Mouse (Mus musculus): ENCODE data around the gene Xpot. TPM values are rescaled to one million over a fixed set of nuclear protein-coding genes. Genes with fewer than 3 reads are reported as not detected.

Gene Xpot
- polyA plus RNA-seq, 1 experiment from 2014 or later = 63.6 TPM

DNA sequence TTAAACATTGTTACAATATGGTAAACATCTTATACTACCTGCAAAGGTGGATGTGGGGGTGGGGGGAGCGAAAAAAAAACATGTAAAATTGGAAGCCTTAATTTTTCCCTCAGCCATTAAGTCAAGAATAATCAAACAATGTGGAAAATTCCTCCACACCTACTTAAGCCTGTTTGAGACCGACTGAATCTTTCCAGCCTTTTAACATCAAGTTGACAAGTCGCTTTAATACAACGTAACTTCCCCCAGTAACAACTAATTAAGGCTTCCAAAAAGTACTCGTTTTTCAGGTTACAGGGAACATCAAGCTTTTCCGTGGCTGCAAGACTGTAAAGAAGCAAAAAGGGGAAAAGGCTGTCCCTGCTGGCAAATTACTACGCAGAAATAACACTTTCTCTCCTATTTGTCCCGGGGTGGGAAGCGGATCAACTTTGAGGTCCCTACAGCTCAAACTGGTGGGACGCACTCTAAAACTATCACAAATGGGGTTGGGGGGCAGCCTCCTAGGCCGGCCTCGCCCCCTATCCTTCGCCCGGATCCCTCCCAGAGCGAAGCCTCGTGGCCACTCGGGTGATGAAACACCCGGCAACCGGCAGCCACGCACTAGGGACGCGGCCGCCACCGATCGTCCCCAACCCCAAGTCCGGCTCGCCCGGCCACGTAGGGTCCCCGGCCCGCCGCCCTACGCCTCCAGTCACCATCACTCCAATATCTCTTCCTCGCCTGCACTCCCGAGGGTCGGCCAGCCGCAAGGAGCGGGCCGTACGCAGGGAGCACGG, 536 bp downstream of the Xpot start:
- no peaks in the 10 kb centered on the region for H3K27me3 ChIP-seq (ENCODE audit: control insufficient read depth, insufficient read depth, low read length)
- WGBS = under 1% methylated on average over 41 of the region's 41 CpGs
- ATAC-seq (ENCODE audit: low FRiP score, low TSS enrichment) = no peak
- H3K9ac ChIP-seq (ENCODE audit: low read depth, low read length) = peak overlapping the region; percentile 77
- H3K9me3 ChIP-seq (ENCODE audit: control insufficient read depth, low read length) = no peaks in the 10 kb centered on the region
- peak overlapping the region; percentile 57 for H3K4me2 ChIP-seq (replicated peaks; ENCODE audit: low read depth, low read length)
- peaks cover 9% of the 10 kb centered on the region for H3K4me1 ChIP-seq (ENCODE audit: control insufficient read depth, insufficient read depth, low read length)
- H3K36me3 ChIP-seq (ENCODE audit: control insufficient read depth, insufficient read depth, low read length) = peaks cover 19% of the 10 kb centered on the region
- peak overlapping the region; percentile 70 for H3K4me3 ChIP-seq (ENCODE audit: low read length)
- H3K27ac ChIP-seq (ENCODE audit: low read depth, low read length) = peak overlapping the region; percentile 86

DNA sequence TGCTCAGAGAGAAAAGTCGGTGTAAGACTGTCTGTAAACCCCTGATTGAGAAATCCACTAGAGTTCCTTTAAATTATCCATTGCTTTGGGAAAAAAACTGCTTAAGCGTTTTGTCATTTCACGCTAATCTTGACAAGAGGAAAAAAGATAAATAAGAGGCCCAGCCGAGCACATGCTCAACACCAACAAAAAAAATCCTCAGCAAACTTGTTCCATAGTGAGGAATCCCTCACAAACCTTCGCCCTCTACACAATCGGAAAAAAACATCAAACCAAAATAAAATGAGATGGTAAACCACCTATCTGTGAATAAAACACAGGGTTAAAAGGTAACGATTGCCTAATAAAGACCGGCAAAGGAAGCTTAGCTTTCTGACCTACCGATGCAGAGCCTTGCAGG, 1.1 kb downstream of the Xpot start:
- Histone ChIP-seq H3K9me3 (ENCODE audit: control insufficient read depth, low read length) (no peaks in the 10 kb centered on the region), H3K4me3 (ENCODE audit: low read length) (peak overlapping the region; percentile 70), H3K27me3 (ENCODE audit: control insufficient read depth, insufficient read depth, low read length) (no peaks in the 10 kb centered on the region), H3K27ac (ENCODE audit: low read depth, low read length) (no peak overlapping the region), H3K4me2 (replicated peaks; ENCODE audit: low read depth, low read length) (peak overlapping the region; percentile 57), H3K9ac (ENCODE audit: low read depth, low read length) (peak overlapping the region; percentile 77), H3K36me3 (ENCODE audit: control insufficient read depth, insufficient read depth, low read length) (peaks cover 25% of the 10 kb centered on the region), H3K4me1 (ENCODE audit: control insufficient read depth, insufficient read depth, low read length) (peaks cover 9% of the 10 kb centered on the region)
- no peak for ATAC-seq (ENCODE audit: low FRiP score, low TSS enrichment)
- WGBS = 17% methylated on average over 9 of the region's 9 CpGs

DNA sequence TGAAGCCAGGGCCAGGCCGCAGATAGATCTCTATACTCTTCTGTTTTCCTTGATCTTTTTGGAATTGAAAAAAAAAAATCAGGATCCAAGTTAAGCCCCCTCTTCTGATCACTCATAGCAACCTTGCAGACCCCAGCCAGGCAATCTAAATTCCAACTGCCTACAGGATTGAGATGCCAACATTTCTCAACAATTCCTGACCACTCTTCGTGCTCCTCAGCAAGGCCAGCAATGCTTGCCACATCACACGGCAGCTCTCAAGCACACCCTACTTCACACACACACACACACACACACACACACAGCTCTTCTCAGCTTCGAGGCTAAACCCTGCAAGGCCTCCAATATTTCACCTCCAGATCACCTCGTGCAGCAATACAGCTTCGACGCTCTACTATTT, 2.5 kb downstream of the Xpot start:
- H3K36me3 ChIP-seq (ENCODE audit: control insufficient read depth, insufficient read depth, low read length) = peaks cover 36% of the 10 kb centered on the region
- no peaks in the 10 kb centered on the region for H3K27me3 ChIP-seq (ENCODE audit: control insufficient read depth, insufficient read depth, low read length)
- no peak overlapping the region for H3K27ac ChIP-seq (ENCODE audit: low read depth, low read length)
- no peak overlapping the region for H3K4me2 ChIP-seq (replicated peaks; ENCODE audit: low read depth, low read length)
- WGBS = 84% methylated on average over 7 of the region's 7 CpGs
- no peak for ATAC-seq (ENCODE audit: low FRiP score, low TSS enrichment)
- no peaks in the 10 kb centered on the region for H3K9me3 ChIP-seq (ENCODE audit: control insufficient read depth, low read length)
- H3K4me3 ChIP-seq (ENCODE audit: low read length) = no peak overlapping the region
- peaks cover 9% of the 10 kb centered on the region for H3K4me1 ChIP-seq (ENCODE audit: control insufficient read depth, insufficient read depth, low read length)
- H3K9ac ChIP-seq (ENCODE audit: low read depth, low read length) = no peak overlapping the region

DNA sequence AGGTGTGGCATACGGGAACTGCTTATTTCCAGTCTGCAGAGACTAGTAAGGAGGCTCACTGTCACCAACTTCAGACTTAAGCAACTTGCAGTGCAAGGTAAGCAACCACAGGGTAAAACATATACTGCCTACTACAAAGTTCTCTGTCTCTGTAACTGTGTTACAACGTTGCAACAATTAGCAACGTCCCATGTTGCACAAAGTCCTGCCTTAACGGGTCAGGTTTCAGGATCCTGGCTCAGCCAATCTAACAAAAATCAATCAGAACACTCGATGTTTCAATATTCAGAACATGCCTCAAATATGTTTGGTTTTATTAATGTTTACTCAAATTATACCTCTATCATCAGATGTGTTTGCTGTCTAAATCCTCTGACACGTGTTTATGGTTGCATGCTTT, 3.7 kb downstream of the Xpot start:
- H3K4me1 ChIP-seq (ENCODE audit: control insufficient read depth, insufficient read depth, low read length) = peaks cover 9% of the 10 kb centered on the region
- H3K9ac ChIP-seq (ENCODE audit: low read depth, low read length) = no peak overlapping the region
- peaks cover 47% of the 10 kb centered on the region for H3K36me3 ChIP-seq (ENCODE audit: control insufficient read depth, insufficient read depth, low read length)
- H3K9me3 ChIP-seq (ENCODE audit: control insufficient read depth, low read length) = no peaks in the 10 kb centered on the region
- no peaks in the 10 kb centered on the region for H3K27me3 ChIP-seq (ENCODE audit: control insufficient read depth, insufficient read depth, low read length)
- no peak overlapping the region for H3K27ac ChIP-seq (ENCODE audit: low read depth, low read length)
- 89% methylated on average over 6 of the region's 6 CpGs for WGBS
- no peak overlapping the region for H3K4me3 ChIP-seq (ENCODE audit: low read length)
- no peak for ATAC-seq (ENCODE audit: low FRiP score, low TSS enrichment)
- no peak overlapping the region for H3K4me2 ChIP-seq (replicated peaks; ENCODE audit: low read depth, low read length)

DNA sequence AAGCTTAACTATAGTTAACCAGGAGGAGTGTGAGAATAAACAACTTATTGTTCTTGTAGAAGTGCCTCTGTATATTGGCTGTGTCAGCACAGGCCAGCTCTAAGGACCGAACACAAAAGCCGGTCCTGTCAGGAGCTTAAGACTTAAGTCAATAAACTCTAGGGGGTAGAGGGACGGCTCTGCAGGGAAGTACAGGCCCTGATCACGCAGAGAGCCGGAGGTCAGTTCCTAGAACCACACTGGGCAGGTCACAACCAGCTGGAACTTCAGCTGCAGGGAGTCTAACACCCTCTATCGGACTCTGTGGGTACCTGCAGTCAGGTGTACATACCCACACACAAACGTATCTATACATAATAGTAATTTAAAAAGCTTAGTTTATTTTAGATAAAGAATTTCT, 10.2 kb downstream of the Xpot start:
- Histone ChIP-seq H3K27ac (ENCODE audit: low read depth, low read length) (no peak overlapping the region), H3K4me3 (ENCODE audit: low read length) (no peak overlapping the region), H3K4me2 (replicated peaks; ENCODE audit: low read depth, low read length) (no peak overlapping the region), H3K36me3 (ENCODE audit: control insufficient read depth, insufficient read depth, low read length) (peaks cover 86% of the 10 kb centered on the region), H3K9me3 (ENCODE audit: control insufficient read depth, low read length) (no peaks in the 10 kb centered on the region), H3K9ac (ENCODE audit: low read depth, low read length) (no peak overlapping the region), H3K4me1 (ENCODE audit: control insufficient read depth, insufficient read depth, low read length) (no peaks in the 10 kb centered on the region), H3K27me3 (ENCODE audit: control insufficient read depth, insufficient read depth, low read length) (no peaks in the 10 kb centered on the region)
- no peak for ATAC-seq (ENCODE audit: low FRiP score, low TSS enrichment)
- 88% methylated on average over 7 of the region's 7 CpGs for WGBS

DNA sequence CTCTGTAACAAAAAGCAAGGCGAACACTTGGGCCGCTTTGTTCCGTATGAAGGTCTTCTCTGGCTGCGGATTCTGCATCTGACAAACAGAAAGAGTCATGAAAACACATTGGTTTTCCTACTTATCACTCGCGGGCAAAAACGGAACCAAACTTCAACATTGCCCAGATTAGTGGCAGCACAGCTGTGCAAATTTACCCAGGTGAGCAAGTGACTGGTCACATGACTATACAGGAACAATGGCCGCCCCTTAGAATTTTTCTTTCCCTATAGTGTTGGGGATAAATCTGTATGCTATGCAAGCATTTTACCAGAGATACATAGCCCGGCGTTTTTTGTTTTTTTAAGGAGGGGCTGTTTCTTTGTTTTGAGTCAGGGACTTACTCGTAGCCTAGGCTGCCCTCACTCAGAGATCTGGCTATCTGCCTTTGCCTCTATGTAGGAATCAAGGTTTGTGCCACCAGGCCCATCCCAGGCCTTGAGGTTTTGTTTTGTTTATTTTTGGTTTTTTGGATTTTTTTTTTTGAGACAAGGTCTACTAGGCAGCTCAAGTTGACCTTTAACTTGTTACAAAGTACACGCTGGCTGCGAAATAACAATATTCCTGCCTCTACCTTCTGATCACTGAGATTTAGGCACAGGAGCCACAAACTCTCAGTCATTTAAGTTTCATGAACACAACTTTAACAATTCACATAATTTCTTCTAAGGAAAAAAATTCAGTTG, 10.8 kb downstream of the Xpot start:
- WGBS = 96% methylated on average over 13 of the region's 13 CpGs
- Histone ChIP-seq H3K4me1 (ENCODE audit: control insufficient read depth, insufficient read depth, low read length) (no peaks in the 10 kb centered on the region), H3K4me2 (replicated peaks; ENCODE audit: low read depth, low read length) (no peak overlapping the region), H3K4me3 (ENCODE audit: low read length) (no peak overlapping the region), H3K9me3 (ENCODE audit: control insufficient read depth, low read length) (no peaks in the 10 kb centered on the region), H3K9ac (ENCODE audit: low read depth, low read length) (no peak overlapping the region), H3K36me3 (ENCODE audit: control insufficient read depth, insufficient read depth, low read length) (peaks cover 86% of the 10 kb centered on the region), H3K27ac (ENCODE audit: low read depth, low read length) (no peak overlapping the region), H3K27me3 (ENCODE audit: control insufficient read depth, insufficient read depth, low read length) (no peaks in the 10 kb centered on the region)
- ATAC-seq (ENCODE audit: low FRiP score, low TSS enrichment) = no peak

DNA sequence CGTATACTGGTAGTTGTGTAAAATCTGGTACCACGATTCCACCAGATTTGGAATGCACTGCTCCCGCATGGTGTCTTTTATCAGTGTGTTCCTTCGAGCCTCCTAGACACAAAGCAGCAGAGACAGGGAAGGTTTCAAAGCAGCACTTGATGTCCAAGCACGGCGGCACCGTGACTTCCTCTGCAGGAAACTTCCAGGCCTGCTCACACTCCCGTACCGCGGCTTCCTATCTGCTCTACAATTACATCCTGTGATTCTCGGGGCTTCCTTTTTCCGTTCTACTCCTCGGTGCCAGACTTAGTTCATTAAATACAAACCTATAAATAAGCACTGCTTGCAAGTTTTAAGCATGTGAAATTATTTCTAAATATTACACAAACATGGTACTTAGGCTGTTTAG, 12.6 kb downstream of the Xpot start:
- Histone ChIP-seq H3K9ac (ENCODE audit: low read depth, low read length) (no peak overlapping the region), H3K4me3 (ENCODE audit: low read length) (no peak overlapping the region), H3K27me3 (ENCODE audit: control insufficient read depth, insufficient read depth, low read length) (no peaks in the 10 kb centered on the region), H3K27ac (ENCODE audit: low read depth, low read length) (no peak overlapping the region; the same call in 1 of the 2 replicates), H3K36me3 (ENCODE audit: control insufficient read depth, insufficient read depth, low read length) (peaks cover 87% of the 10 kb centered on the region), H3K4me1 (ENCODE audit: control insufficient read depth, insufficient read depth, low read length) (no peaks in the 10 kb centered on the region), H3K9me3 (ENCODE audit: control insufficient read depth, low read length) (no peaks in the 10 kb centered on the region), H3K4me2 (replicated peaks; ENCODE audit: low read depth, low read length) (no peak overlapping the region)
- WGBS = 89% methylated on average over 13 of the region's 13 CpGs
- no peak for ATAC-seq (ENCODE audit: low FRiP score, low TSS enrichment)

DNA sequence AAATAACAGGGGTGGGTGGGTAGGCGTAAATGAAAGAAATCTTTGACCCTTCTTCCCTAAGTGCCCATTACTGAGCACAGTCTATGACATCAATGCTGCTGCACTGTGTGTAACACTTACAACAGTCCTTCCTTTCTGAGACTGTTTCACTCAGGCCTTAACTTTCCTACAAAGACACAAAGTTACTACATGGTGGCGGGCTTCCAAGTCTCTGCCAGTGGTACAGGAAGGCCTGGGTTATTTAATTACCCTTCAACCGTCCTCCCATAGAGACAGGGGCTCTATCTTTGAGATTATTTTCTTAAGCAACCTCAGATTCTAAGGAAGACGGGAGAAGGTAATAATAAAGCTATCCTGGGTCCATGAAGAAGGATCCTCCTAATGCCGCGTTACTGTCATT, 13.7 kb downstream of the Xpot start:
- H3K36me3 ChIP-seq (ENCODE audit: control insufficient read depth, insufficient read depth, low read length) = peaks cover 88% of the 10 kb centered on the region
- ATAC-seq (ENCODE audit: low FRiP score, low TSS enrichment) = no peak
- no peak overlapping the region for H3K9ac ChIP-seq (ENCODE audit: low read depth, low read length)
- H3K4me1 ChIP-seq (ENCODE audit: control insufficient read depth, insufficient read depth, low read length) = no peaks in the 10 kb centered on the region
- WGBS = 92% methylated on average over 6 of the region's 6 CpGs
- H3K27ac ChIP-seq (ENCODE audit: low read depth, low read length) = no peak overlapping the region
- no peak overlapping the region for H3K4me2 ChIP-seq (replicated peaks; ENCODE audit: low read depth, low read length)
- H3K27me3 ChIP-seq (ENCODE audit: control insufficient read depth, insufficient read depth, low read length) = no peaks in the 10 kb centered on the region
- no peaks in the 10 kb centered on the region for H3K9me3 ChIP-seq (ENCODE audit: control insufficient read depth, low read length)
- H3K4me3 ChIP-seq (ENCODE audit: low read length) = no peak overlapping the region

DNA sequence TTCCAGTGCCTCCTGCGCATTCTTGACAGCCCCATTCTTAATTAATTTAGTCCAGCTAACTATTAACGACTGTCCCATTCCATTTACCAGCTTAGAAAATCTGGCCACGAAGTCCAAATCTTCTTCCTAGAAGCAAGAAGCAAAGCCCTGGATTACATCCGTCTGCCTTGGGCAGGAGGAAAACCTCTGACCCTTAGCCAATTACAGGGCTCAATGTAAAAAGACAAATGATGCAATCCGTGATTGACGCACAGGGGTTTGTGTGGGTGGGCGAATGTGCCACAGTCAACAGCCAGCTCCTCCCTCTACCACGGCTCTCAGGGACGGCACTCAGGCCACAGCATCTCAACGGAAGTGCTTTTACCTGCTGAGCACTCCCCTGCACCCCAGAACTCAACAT, 14.5 kb downstream of the Xpot start:
- no peak for ATAC-seq (ENCODE audit: low FRiP score, low TSS enrichment)
- H3K4me1 ChIP-seq (ENCODE audit: control insufficient read depth, insufficient read depth, low read length) = no peaks in the 10 kb centered on the region
- H3K4me2 ChIP-seq (replicated peaks; ENCODE audit: low read depth, low read length) = no peak overlapping the region
- H3K27ac ChIP-seq (ENCODE audit: low read depth, low read length) = no peak overlapping the region
- no peak overlapping the region for H3K4me3 ChIP-seq (ENCODE audit: low read length)
- H3K9ac ChIP-seq (ENCODE audit: low read depth, low read length) = no peak overlapping the region
- H3K9me3 ChIP-seq (ENCODE audit: control insufficient read depth, low read length) = no peaks in the 10 kb centered on the region
- WGBS = 79% methylated on average over 9 of the region's 10 CpGs
- peaks cover 88% of the 10 kb centered on the region for H3K36me3 ChIP-seq (ENCODE audit: control insufficient read depth, insufficient read depth, low read length)
- H3K27me3 ChIP-seq (ENCODE audit: control insufficient read depth, insufficient read depth, low read length) = no peaks in the 10 kb centered on the region

Data from kidney, embryonic 14.5 days (tissue).